ENCODE assay signal across 8 mouse cellular contexts in genomic region chr2:165884577-165885224, GRCm38 (mm10). TPM values are rescaled to one million over a fixed set of nuclear protein-coding genes. Genes with fewer than 3 reads are reported as not detected.
DNase-seq lines count a peak whose midpoint lies in the region; ATAC-seq lines count a peak whose summit lies in the region.

No protein-coding gene starts in this region.

- H3K4me2 ChIP-seq in embryonic facial prominence, embryonic 11.5 days (ENCODE audit: low read depth, low read length) = peak overlapping the region; percentile 69
- H3K4me2 ChIP-seq in midbrain, embryonic 12.5 days (replicated peaks) = peak overlapping the region; percentile 61

- WGBS in embryonic facial prominence, embryonic 11.5 days = 5% methylated on average over 20 of the region's 21 CpGs
- WGBS in limb, embryonic 10.5 days = 3% methylated on average over 21 of the region's 21 CpGs
- 2% methylated on average over 20 of the region's 21 CpGs for WGBS in midbrain, embryonic 12.5 days

- peak overlapping the region; percentile 33 for H3K4me3 ChIP-seq in embryonic facial prominence, embryonic 11.5 days (ENCODE audit: low read depth, low read length)
- H3K4me3 ChIP-seq in limb, embryonic 10.5 days = peak overlapping the region; percentile 45
- H3K4me3 ChIP-seq in midbrain, embryonic 12.5 days = peak overlapping the region; percentile 38

- peak overlapping the region; percentile 95 for H3K27ac ChIP-seq in embryonic facial prominence, embryonic 11.5 days (replicated peaks; ENCODE audit: low read depth, low read length)
- peak overlapping the region; percentile 98 for H3K27ac ChIP-seq in limb, embryonic 10.5 days
- peak overlapping the region; percentile 99 for H3K27ac ChIP-seq in midbrain, embryonic 12.5 days (replicated peaks)

- H3K27me3 ChIP-seq in embryonic facial prominence, embryonic 11.5 days (ENCODE audit: control insufficient read depth, insufficient read depth, low read length) = no peaks in the 10 kb centered on the region
- H3K27me3 ChIP-seq in limb, embryonic 10.5 days (ENCODE audit: low read depth, poor library complexity, severe bottlenecking) = no peaks in the 10 kb centered on the region
- no peaks in the 10 kb centered on the region for H3K27me3 ChIP-seq in midbrain, embryonic 12.5 days

- H3K9ac ChIP-seq in embryonic facial prominence, embryonic 11.5 days (replicated peaks; ENCODE audit: low read length) = peak overlapping the region; percentile 76
- peak overlapping the region; percentile 76 for H3K9ac ChIP-seq in midbrain, embryonic 12.5 days (replicated peaks)

- peak; percentile 45 for ATAC-seq in embryonic facial prominence, embryonic 11.5 days (replicated peaks; ENCODE audit: insufficient number of reproducible peaks, low FRiP score, low TSS enrichment, low read depth)
- ATAC-seq in midbrain, embryonic 12.5 days (ENCODE audit: low FRiP score, low read depth) = peak; percentile 59

- no peaks in the 10 kb centered on the region for H3K9me3 ChIP-seq in embryonic facial prominence, embryonic 11.5 days (replicated peaks; ENCODE audit: control insufficient read depth, low read length)
- H3K9me3 ChIP-seq in limb, embryonic 10.5 days (replicated peaks) = no peaks in the 10 kb centered on the region
- no peaks in the 10 kb centered on the region for H3K9me3 ChIP-seq in midbrain, embryonic 12.5 days

- no peaks in the 10 kb centered on the region for H3K36me3 ChIP-seq in embryonic facial prominence, embryonic 11.5 days (replicated peaks; ENCODE audit: control insufficient read depth, insufficient read depth, low read depth, low read length)
- H3K36me3 ChIP-seq in limb, embryonic 10.5 days = no peaks in the 10 kb centered on the region; the same call in 1 of the 2 replicates
- H3K36me3 ChIP-seq in midbrain, embryonic 12.5 days = no peaks in the 10 kb centered on the region

- H3K4me1 ChIP-seq in embryonic facial prominence, embryonic 11.5 days (ENCODE audit: control insufficient read depth, insufficient read depth, low read length) = peaks cover 56% of the 10 kb centered on the region
- peaks cover 100% of the 10 kb centered on the region for H3K4me1 ChIP-seq in limb, embryonic 10.5 days
- peaks cover 98% of the 10 kb centered on the region for H3K4me1 ChIP-seq in midbrain, embryonic 12.5 days

- peak; percentile 94 for DNase-seq in 3134 (ENCODE audit: extremely low read depth, insufficient read length, low spot score)
- peak; percentile 90 for DNase-seq in adrenal gland, postnatal 25 days
- DNase-seq in embryonic facial prominence, embryonic 11.5 days (ENCODE audit: low spot score) = peak; percentile 95
- DNase-seq in heart, adult 11 months = peak; percentile 100
- DNase-seq in kidney, adult 11 months = peak; percentile 98
- DNase-seq in limb, embryonic 10.5 days (ENCODE audit: low spot score) = peak; percentile 94
- DNase-seq in skeletal muscle tissue, adult 2 months (ENCODE audit: low read depth, low spot score) = peak; percentile 95

RNA-seq across cellular contexts. Expression of gene Zmynd8, which starts 14.1 kb away (rescaled TPM):
- 57.4 and 73.1 TPM in 2 replicates for total RNA-seq in adrenal gland, postnatal 25 days (2021)
- 36.1 and 36.8 TPM in 2 replicates for polyA plus RNA-seq in embryonic facial prominence, embryonic 11.5 days (2014; fragmentation: Nextera tagmentation; extraction: Ambion mirVana)
- polyA plus RNA-seq in limb, embryonic 10.5 days (2016; fragmentation: Nextera tagmentation; extraction: Ambion mirVana) = 59.3 and 59.5 TPM in 2 replicates
- polyA plus RNA-seq in midbrain, embryonic 12.5 days (2016; fragmentation: Nextera tagmentation; extraction: Ambion mirVana) = 70.6 and 71.2 TPM in 2 replicates

Comparison
In these comparisons a context has a peak if more than half of its experiments do, and no peak if none do; other contexts are left out.
1. Peak in every context shown above with its lines: DNase-seq, ATAC-seq, H3K4me3 ChIP-seq and H3K27ac ChIP-seq.